Mouse (Mus musculus): Measurements from ENCODE around the gene Adora2b.

Adora2b gene

DNA sequence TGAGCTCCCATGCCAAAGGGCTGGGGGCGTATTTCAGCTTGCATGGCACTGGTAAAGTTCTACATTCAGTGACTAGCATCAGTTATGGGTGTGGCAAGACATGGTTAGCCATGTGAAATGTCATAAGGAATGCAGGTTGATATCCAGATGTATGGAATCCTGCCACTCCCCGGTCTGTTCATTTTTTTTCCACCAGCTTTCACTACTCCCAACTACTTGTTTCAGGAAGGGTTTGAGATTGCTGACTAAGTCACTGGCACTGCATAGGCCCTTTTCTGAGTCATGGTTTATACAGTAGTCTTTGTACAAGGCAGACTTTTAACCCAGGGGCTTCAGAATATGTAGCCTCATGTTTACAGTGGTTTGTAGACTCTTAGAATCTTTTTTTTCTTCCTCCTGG, 60.5 kb downstream of the Adora2b start:
- in situ Hi-C loops (cut with MboI; ENCODE audit: low pct_unique_long_range_greater_than_20kb in 1 of 2, low sequenced_read_pairs in 2 of 2, unreplicated experiment in 1 of 2) = no loop called here

DNA sequence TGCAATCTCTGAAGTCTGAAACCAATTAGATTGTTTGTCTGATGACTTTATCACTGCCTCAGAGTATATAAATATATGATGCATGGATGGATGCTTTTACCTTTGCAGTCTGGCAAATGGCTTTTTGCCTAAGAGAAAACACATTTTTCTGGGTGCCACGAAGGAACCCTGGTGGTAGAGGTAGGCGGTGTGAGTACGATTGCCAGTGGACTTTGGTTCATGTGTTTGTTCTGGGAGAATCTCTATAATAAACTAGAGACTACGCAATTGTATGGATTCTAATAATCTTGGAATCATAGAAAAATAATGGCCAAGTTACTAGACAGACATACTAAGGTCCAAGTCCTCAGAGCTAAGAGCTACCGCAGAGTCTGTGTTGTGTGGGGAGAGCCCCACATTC, 66.2 kb downstream of the Adora2b start:
- in situ Hi-C loops (cut with MboI; ENCODE audit: low pct_unique_long_range_greater_than_20kb in 1 of 2, low sequenced_read_pairs in 2 of 2, unreplicated experiment in 1 of 2) = no loop called here
